Mouse (Mus musculus) embryonic facial prominence, embryonic 12.5 days (tissue): ENCODE results near the gene Slc3a2. TPM values are rescaled to one million over a fixed set of nuclear protein-coding genes. Genes with fewer than 3 reads are reported as not detected.

Experiments used
- ATAC-seq: fragments of 200-750 bp; cut with Nextera tagmentation; 2 replicates; pipeline ENCODE4 v1.8.0; 2017; ENCODE audit not compliant: insufficient number of reproducible peaks, insufficient read depth, low FRiP score, low TSS enrichment
- H3K27ac ChIP-seq: fragments of 300-500 bp; sonication (generic); 2 replicates; pipeline ENCODE4 v1.5.1; 2016; ENCODE audit warnings: mild to moderate bottlenecking
- H3K27me3 ChIP-seq: fragments of 300-500 bp; sonication (generic); 2 replicates; pipeline ENCODE4 v1.6.1; 2016; ENCODE audit warnings: mild to moderate bottlenecking, moderate library complexity
- H3K36me3 ChIP-seq: fragments of 300-500 bp; sonication (generic); 2 replicates; pipeline ENCODE4 v1.6.1; 2016; ENCODE audit warnings: mild to moderate bottlenecking
- H3K4me1 ChIP-seq: fragments of 300-500 bp; sonication (generic); 2 replicates; pipeline ENCODE4 v1.6.1; 2016
- H3K4me2 ChIP-seq: fragments of 300-500 bp; sonication (generic); replicated peaks from 2 replicates; pipeline ENCODE4 v1.6.1; 2016; ENCODE audit warnings: mild to moderate bottlenecking, moderate library complexity
- H3K4me3 ChIP-seq: fragments of 300-500 bp; sonication (generic); 2 replicates; pipeline ENCODE4 v1.5.1; 2016; ENCODE audit warnings: mild to moderate bottlenecking
- H3K9ac ChIP-seq: fragments of 300-500 bp; sonication (generic); 2 replicates; pipeline ENCODE4 v1.6.1; 2016; ENCODE audit warnings: mild to moderate bottlenecking, moderate library complexity
- H3K9me3 ChIP-seq: fragments of 300-500 bp; sonication (generic); 2 replicates; pipeline ENCODE4 v1.6.1; 2016; ENCODE audit warnings: mild to moderate bottlenecking, moderate library complexity
- WGBS: fragments of 180-500 bp; shearing (Covaris S2); methylation state at CpG from one replicate; pipeline ENCODE4 v1.1.7; 2016; 5-methylcytosine and 5-hydroxymethylcytosine counted together
- polyA plus RNA-seq: library from polyadenylated mRNA; unstranded; fragments of >200 nt; fragmentation: Nextera tagmentation; extraction: Ambion mirVana; gene quantifications from 2 replicates; pipeline ENCODE4 v1.2.1, GENCODE M21; 2016

Gene Slc3a2
- polyA plus RNA-seq, 1 experiment from 2014 or later, result 122 TPM

GRCm38 (mm10) chr19:8679031-8679779, 44.0 kb downstream of the Slc3a2 start:
- H3K9ac ChIP-seq, result no peak overlapping the region
- H3K4me2 ChIP-seq, result 0 out of 2 replicates have a peak overlapping the region, but pooled peaks have one; percentile 5
- H3K36me3 ChIP-seq, result no peaks in the 10 kb centered on the region
- no peak overlapping the region for H3K27ac ChIP-seq
- no peaks in the 10 kb centered on the region for H3K4me1 ChIP-seq
- no peaks in the 10 kb centered on the region for H3K9me3 ChIP-seq
- H3K27me3 ChIP-seq, result no peaks in the 10 kb centered on the region; the same call in 1 of the 2 replicates
- no peak overlapping the region for H3K4me3 ChIP-seq
- ATAC-seq, result no peak
- WGBS, result 18% methylated on average over 18 of the region's 18 CpGs

GRCm38 (mm10) chr19:8673336-8674063, 49.7 kb downstream of the Slc3a2 start:
- Histone ChIP-seq H3K27me3 (no peaks in the 10 kb centered on the region; the same call in 1 of the 2 replicates), H3K9me3 (no peaks in the 10 kb centered on the region), H3K27ac (no peak overlapping the region), H3K4me2 (no peak overlapping the region), H3K9ac (no peak overlapping the region), H3K4me3 (no peak overlapping the region), H3K36me3 (no peaks in the 10 kb centered on the region), H3K4me1 (no peaks in the 10 kb centered on the region)
- 67% methylated on average over 9 of the region's 9 CpGs for WGBS
- ATAC-seq, result no peak

DNA sequence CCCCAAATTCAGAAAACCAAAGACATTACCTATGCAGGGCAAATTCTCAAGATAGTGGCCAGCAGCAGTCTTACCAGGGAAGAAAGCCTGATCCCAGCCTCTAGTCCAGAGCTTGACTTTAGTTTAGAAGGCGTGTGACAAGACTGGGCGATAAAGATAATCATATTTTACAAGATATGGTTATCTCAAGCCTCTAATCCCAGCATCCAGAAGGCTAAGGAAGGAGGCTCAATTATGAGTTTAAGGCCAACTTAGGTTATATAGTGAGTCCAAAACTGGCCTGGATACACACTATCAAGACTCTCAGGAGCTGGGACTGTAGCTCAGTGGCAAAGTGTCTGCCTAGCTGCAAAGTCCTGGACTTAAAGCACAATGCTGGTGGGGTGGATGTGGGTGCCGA, 50.3 kb downstream of the Slc3a2 start:
- Histone ChIP-seq H3K4me1 (no peaks in the 10 kb centered on the region), H3K27ac (no peak overlapping the region), H3K36me3 (no peaks in the 10 kb centered on the region), H3K9me3 (no peaks in the 10 kb centered on the region), H3K27me3 (no peaks in the 10 kb centered on the region), H3K9ac (no peak overlapping the region), H3K4me2 (no peak overlapping the region), H3K4me3 (no peak overlapping the region)
- WGBS, result 90% methylated on average over 3 of the region's 3 CpGs
- ATAC-seq, result no peak

DNA sequence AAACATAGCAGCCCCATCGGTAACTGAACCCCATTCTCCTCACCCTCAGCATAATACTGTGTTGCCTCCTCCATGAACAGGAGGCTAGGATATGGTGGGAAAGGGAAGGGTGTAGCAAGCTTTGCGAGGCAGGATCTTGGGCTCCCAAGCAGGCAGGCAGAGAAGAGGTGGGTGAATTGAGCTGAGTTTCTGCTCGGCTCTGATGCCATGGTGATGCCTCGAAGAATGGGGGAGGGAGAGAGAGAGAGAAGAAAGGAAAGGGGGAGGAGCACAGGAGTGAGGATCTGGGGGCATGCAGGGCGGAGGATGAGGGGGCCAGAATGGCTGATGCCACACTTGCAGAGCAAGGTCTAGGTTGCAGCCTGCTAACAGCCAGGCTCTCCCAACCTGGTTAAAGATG, 57.4 kb downstream of the Slc3a2 start:
- Histone ChIP-seq H3K4me3 (no peak overlapping the region), H3K9me3 (no peaks in the 10 kb centered on the region), H3K36me3 (no peaks in the 10 kb centered on the region), H3K4me2 (no peak overlapping the region), H3K4me1 (peaks cover 23% of the 10 kb centered on the region), H3K27me3 (peaks cover 12% of the 10 kb centered on the region; the same call in 1 of the 2 replicates), H3K9ac (no peak overlapping the region), H3K27ac (no peak overlapping the region)
- no peak for ATAC-seq
- 64% methylated on average over 5 of the region's 5 CpGs for WGBS

DNA sequence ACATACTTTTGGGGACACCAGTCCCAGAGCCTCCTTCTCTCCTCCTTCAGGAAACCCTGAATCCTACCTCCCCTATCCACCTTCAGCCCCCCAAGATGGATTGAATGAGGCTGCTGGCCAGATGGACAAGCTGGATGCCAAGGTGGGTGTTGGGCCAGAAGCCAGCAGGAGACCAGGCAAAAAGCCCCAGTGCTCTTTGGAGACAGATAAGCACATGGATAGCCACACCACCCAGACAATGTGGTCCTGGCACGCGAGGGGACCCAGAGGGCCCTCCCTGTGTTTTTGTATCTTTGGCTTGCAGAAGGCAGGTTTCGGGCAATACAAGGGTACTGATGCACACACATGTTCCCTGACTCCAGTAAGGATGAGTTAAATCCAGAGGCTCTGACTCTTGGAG, 58.3 kb downstream of the Slc3a2 start:
- ATAC-seq, result no peak

DNA sequence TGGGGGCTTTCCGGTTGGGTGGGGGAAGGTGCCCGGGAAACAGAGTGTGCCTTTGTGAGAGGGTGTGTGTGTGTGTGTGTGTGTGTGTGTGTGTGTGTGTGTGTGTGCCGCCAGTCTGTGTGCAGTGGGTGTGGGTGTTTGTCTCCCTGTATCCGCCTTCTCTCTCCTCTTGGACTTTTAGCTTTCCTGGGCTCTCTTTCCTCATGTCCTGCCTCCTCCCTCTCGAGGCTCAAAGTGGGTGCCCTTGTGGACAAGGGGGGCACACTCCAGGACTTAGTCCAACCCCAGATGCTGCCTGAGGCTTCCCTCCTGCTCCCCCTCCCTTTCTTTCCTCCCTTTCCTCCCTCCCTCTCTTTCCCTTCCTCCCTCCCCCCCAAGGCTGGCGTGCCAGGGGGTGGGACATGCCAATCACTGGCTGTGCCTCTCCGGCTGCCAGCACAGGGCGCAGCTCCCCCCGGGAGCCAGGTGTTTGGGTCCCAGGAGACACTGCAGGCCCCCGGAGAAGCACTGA, 59.2 kb downstream of the Slc3a2 start:
- H3K9ac ChIP-seq, result peak overlapping the region; percentile 27; the same call in 1 of the 2 replicates
- no peak for ATAC-seq
- peaks cover 23% of the 10 kb centered on the region for H3K4me1 ChIP-seq
- no peak overlapping the region; the same call in 1 of the 2 replicates for H3K4me3 ChIP-seq
- peak overlapping the region; percentile 29 for H3K4me2 ChIP-seq
- H3K27ac ChIP-seq, result no peak overlapping the region
- WGBS, result 28% methylated on average over 10 of the region's 10 CpGs
- H3K36me3 ChIP-seq, result no peaks in the 10 kb centered on the region
- H3K27me3 ChIP-seq, result peaks cover 12% of the 10 kb centered on the region; the same call in 1 of the 2 replicates
- no peaks in the 10 kb centered on the region for H3K9me3 ChIP-seq

More for the DNA sequence above, 58.3 kb downstream of the Slc3a2 start:
- no peak overlapping the region for H3K9ac ChIP-seq
- peaks cover 12% of the 10 kb centered on the region; the same call in 1 of the 2 replicates for H3K27me3 ChIP-seq
- no peak overlapping the region for H3K27ac ChIP-seq
- 89% methylated on average over 3 of the region's 3 CpGs for WGBS
- no peaks in the 10 kb centered on the region for H3K36me3 ChIP-seq
- H3K4me3 ChIP-seq, result no peak overlapping the region
- no peak overlapping the region for H3K4me2 ChIP-seq
- peaks cover 23% of the 10 kb centered on the region for H3K4me1 ChIP-seq
- no peaks in the 10 kb centered on the region for H3K9me3 ChIP-seq

- H3K9ac ChIP-seq, result peak within 1 kb of the TSS; percentile 27; the same call in 1 of the 2 replicates
- H3K9me3 ChIP-seq, result no peaks in the 10 kb centered on the region
- no peak for ATAC-seq
- peaks cover 23% of the 10 kb centered on the region for H3K4me1 ChIP-seq
- no peaks in the 10 kb centered on the region for H3K36me3 ChIP-seq
- no peak within 1 kb of the TSS for H3K27ac ChIP-seq
- no peak within 1 kb of the TSS; the same call in 1 of the 2 replicates for H3K4me3 ChIP-seq
- H3K27me3 ChIP-seq, result peaks cover 12% of the 10 kb centered on the region; the same call in 1 of the 2 replicates
- WGBS, result 67% methylated on average over 9 of the region's 9 CpGs
- peak within 1 kb of the TSS; percentile 82 for H3K4me2 ChIP-seq
Observed at GRCm38 (mm10) chr19:8663360-8663839, 59.8 kb downstream of the Slc3a2 start, which contains the start of gene Chrm1. Chrm1 (plus strand) TSS chr19:8663789.

- no peaks in the 10 kb centered on the region for H3K9me3 ChIP-seq
- H3K36me3 ChIP-seq, result no peaks in the 10 kb centered on the region
- peak overlapping the region; percentile 45 for H3K9ac ChIP-seq
- peak overlapping the region; percentile 41 for H3K4me3 ChIP-seq
- peaks cover 23% of the 10 kb centered on the region for H3K4me1 ChIP-seq
- WGBS, result 3% methylated on average over 11 of the region's 11 CpGs
- ATAC-seq, result no peak
- peak overlapping the region; percentile 82 for H3K4me2 ChIP-seq
- peaks cover 12% of the 10 kb centered on the region; the same call in 1 of the 2 replicates for H3K27me3 ChIP-seq
- H3K27ac ChIP-seq, result no peak overlapping the region
Observed at GRCm38 (mm10) chr19:8662337-8662736, 60.8 kb downstream of the Slc3a2 start.

- Histone ChIP-seq H3K27me3 (peaks cover 12% of the 10 kb centered on the region; the same call in 1 of the 2 replicates), H3K4me1 (peaks cover 23% of the 10 kb centered on the region), H3K4me2 (peak overlapping the region; percentile 82), H3K36me3 (no peaks in the 10 kb centered on the region), H3K4me3 (peak overlapping the region; percentile 41), H3K27ac (no peak overlapping the region), H3K9ac (peak overlapping the region; percentile 45), H3K9me3 (no peaks in the 10 kb centered on the region)
- ATAC-seq, result no peak
- 2% methylated on average over 35 of the region's 35 CpGs for WGBS
Observed at GRCm38 (mm10) chr19:8661821-8662307, 61.3 kb downstream of the Slc3a2 start.
